Comparison of ENCODE assay signal across 8 mouse cellular contexts in genomic region chr9:57643856-57644180, GRCm38 (mm10). TPM values are rescaled to one million over a fixed set of nuclear protein-coding genes. Genes with fewer than 3 reads are reported as not detected.
A peak's percentile ranks its signal among the peaks of the same experiment; 100 is the strongest.
DNase-seq lines count a peak whose midpoint lies in the region; ATAC-seq and TF ChIP-seq lines count a peak whose summit lies in the region.

No protein-coding gene starts in this region.

- H3K9me3 ChIP-seq in embryonic facial prominence, embryonic 13.5 days = no peaks in the 10 kb centered on the region
- no peaks in the 10 kb centered on the region for H3K9me3 ChIP-seq in megakaryocyte, embryonic 14.5 days

- H3K9ac ChIP-seq in embryonic facial prominence, embryonic 13.5 days = peak overlapping the region; percentile 98

- no peak for ATAC-seq in embryonic facial prominence, embryonic 13.5 days (ENCODE audit: insufficient number of reproducible peaks, insufficient read depth, low FRiP score, low TSS enrichment, low read depth)

- peak overlapping the region; percentile 19 for H3K4me3 ChIP-seq in cerebellum, adult 2 months (replicated peaks; ENCODE audit: insufficient read depth, low read depth, low read length)
- H3K4me3 ChIP-seq in embryonic facial prominence, embryonic 13.5 days = peak overlapping the region; percentile 96
- peak overlapping the region; percentile 98 for H3K4me3 ChIP-seq in megakaryocyte, embryonic 14.5 days (replicated peaks)
- H3K4me3 ChIP-seq in thymus, adult 2 months (ENCODE audit: control insufficient read depth, insufficient read depth, low read length) = peak overlapping the region; percentile 56

- TF ChIP-seq CTCF in cerebellum, adult 2 months (IDR thresholded peaks at IDR 0.05; ENCODE audit: borderline replicate concordance, insufficient read depth, low read depth, low read length) = no peak
- TF ChIP-seq CTCF in thymus, adult 2 months (IDR thresholded peaks at IDR 0.05; ENCODE audit: borderline replicate concordance, control insufficient read depth, extremely low read depth, insufficient read depth, low read length, poor library complexity) = no peak

- H3K4me2 ChIP-seq in embryonic facial prominence, embryonic 13.5 days = peak overlapping the region; percentile 97

- DNase-seq in cerebellum, adult 2 months = no peak
- no peak for DNase-seq in cerebellum, postnatal 25 days
- DNase-seq in induced T-regulatory cell, adult 2 months (ENCODE audit: low read depth) = peak; percentile 80
- DNase-seq in thymus, adult 2 months = peak; percentile 70
- no peak for DNase-seq in retina, embryonic 14.5 days (ENCODE audit: low spot score)
- DNase-seq in gastrocnemius, postnatal 25 days = no peak

- H3K27ac ChIP-seq in cerebellum, adult 2 months (ENCODE audit: insufficient read depth, low read length) = no peak overlapping the region
- H3K27ac ChIP-seq in embryonic facial prominence, embryonic 13.5 days = no peak overlapping the region
- peak overlapping the region; percentile 87 for H3K27ac ChIP-seq in thymus, adult 2 months (ENCODE audit: control insufficient read depth, insufficient read depth, low read length)

- TF ChIP-seq POLR2A in cerebellum, adult 2 months (IDR thresholded peaks at IDR 0.05; ENCODE audit: borderline replicate concordance, insufficient read depth, low read length) = no peak
- TF ChIP-seq POLR2A in thymus, adult 2 months (IDR thresholded peaks at IDR 0.05; ENCODE audit: control insufficient read depth, extremely low read depth, insufficient read depth, low read length, poor library complexity) = no peak

- peaks cover 25% of the 10 kb centered on the region for H3K4me1 ChIP-seq in cerebellum, adult 2 months (ENCODE audit: control insufficient read depth, insufficient read depth, low read length)
- peaks cover 62% of the 10 kb centered on the region for H3K4me1 ChIP-seq in embryonic facial prominence, embryonic 13.5 days
- peaks cover 86% of the 10 kb centered on the region for H3K4me1 ChIP-seq in megakaryocyte, embryonic 14.5 days
- H3K4me1 ChIP-seq in thymus, adult 2 months (replicated peaks; ENCODE audit: control insufficient read depth, insufficient read depth, low read length) = peaks cover 73% of the 10 kb centered on the region

- peaks cover 12% of the 10 kb centered on the region for H3K36me3 ChIP-seq in embryonic facial prominence, embryonic 13.5 days
- peaks cover 34% of the 10 kb centered on the region for H3K36me3 ChIP-seq in megakaryocyte, embryonic 14.5 days (replicated peaks; ENCODE audit: low read length)
- no peaks in the 10 kb centered on the region; the same call in 1 of the 2 replicates for H3K36me3 ChIP-seq in thymus, adult 2 months (ENCODE audit: control insufficient read depth, insufficient read depth, low read length)

- no peaks in the 10 kb centered on the region for H3K27me3 ChIP-seq in cerebellum, adult 2 months (ENCODE audit: control insufficient read depth, insufficient read depth, low read length)
- no peaks in the 10 kb centered on the region for H3K27me3 ChIP-seq in embryonic facial prominence, embryonic 13.5 days
- no peaks in the 10 kb centered on the region for H3K27me3 ChIP-seq in megakaryocyte, embryonic 14.5 days (replicated peaks)
- H3K27me3 ChIP-seq in thymus, adult 2 months (ENCODE audit: control insufficient read depth, insufficient read depth, low read length) = no peaks in the 10 kb centered on the region

- 43% methylated on average over 7 of the region's 7 CpGs for WGBS in cerebellum, adult 2 months
- 39% methylated on average over 7 of the region's 7 CpGs for WGBS in embryonic facial prominence, embryonic 13.5 days
- 3% methylated on average over 7 of the region's 7 CpGs for WGBS in thymus, adult 2 months

RNA-seq across cellular contexts. Expression of gene Csk, which starts 9.6 kb away (rescaled TPM):
- 45.5 and 57.2 TPM in 2 replicates for polyA plus RNA-seq in cerebellum, adult 2 months (2012; rRNA removed)
- 32.4 and 38.0 TPM in 2 replicates for polyA plus RNA-seq in embryonic facial prominence, embryonic 13.5 days (2015; fragmentation: Nextera tagmentation; extraction: Ambion mirVana)
- polyA plus RNA-seq in megakaryocyte, embryonic 14.5 days (2012; ENCODE audit: insufficient read depth, low replicate concordance) = 400 and 436 TPM in 2 replicates
- polyA plus RNA-seq in thymus, adult 2 months (2012; rRNA removed) = 245 and 301 TPM in 2 replicates
- 10 to 100 TPM in 1 of 2 experiments, 1 to 10 TPM in 1; 8.4 to 13.0 TPM for total RNA-seq in gastrocnemius, postnatal 25 days (2021)

RNA-seq across cellular contexts. Expression of gene Lman1l, which starts 23.2 kb away (rescaled TPM):
- 0.06 TPM in 1 of 2 replicates, not detected in the other for polyA plus RNA-seq in cerebellum, adult 2 months (2012; rRNA removed)
- polyA plus RNA-seq in embryonic facial prominence, embryonic 13.5 days (2015; fragmentation: Nextera tagmentation; extraction: Ambion mirVana) = not detected in 2 replicates
- not detected in 2 replicates for polyA plus RNA-seq in megakaryocyte, embryonic 14.5 days (2012; ENCODE audit: insufficient read depth, low replicate concordance)
- 0.20 and 0.26 TPM in 2 replicates for polyA plus RNA-seq in thymus, adult 2 months (2012; rRNA removed)
- total RNA-seq in gastrocnemius, postnatal 25 days (2021) = not detected

RNA-seq across cellular contexts. Expression of gene Cplx3, which starts 37.7 kb away (rescaled TPM):
- 1.4 and 1.5 TPM in 2 replicates for polyA plus RNA-seq in cerebellum, adult 2 months (2012; rRNA removed)
- polyA plus RNA-seq in embryonic facial prominence, embryonic 13.5 days (2015; fragmentation: Nextera tagmentation; extraction: Ambion mirVana) = not detected in 2 replicates
- 1.1 TPM in 1 of 2 replicates, not detected in the other for polyA plus RNA-seq in megakaryocyte, embryonic 14.5 days (2012; ENCODE audit: insufficient read depth, low replicate concordance)
- 0.04 and 0.34 TPM in 2 replicates for polyA plus RNA-seq in thymus, adult 2 months (2012; rRNA removed)
- not detected for total RNA-seq in gastrocnemius, postnatal 25 days (2021)

RNA-seq across cellular contexts. Expression of gene Cyp1a2, which starts 39.7 kb away (rescaled TPM):
- polyA plus RNA-seq in cerebellum, adult 2 months (2012; rRNA removed) = not detected in 2 replicates
- not detected in 2 replicates for polyA plus RNA-seq in embryonic facial prominence, embryonic 13.5 days (2015; fragmentation: Nextera tagmentation; extraction: Ambion mirVana)
- not detected in 2 replicates for polyA plus RNA-seq in megakaryocyte, embryonic 14.5 days (2012; ENCODE audit: insufficient read depth, low replicate concordance)
- polyA plus RNA-seq in thymus, adult 2 months (2012; rRNA removed) = 1.1 and 2.5 TPM in 2 replicates
- total RNA-seq in gastrocnemius, postnatal 25 days (2021) = not detected

RNA-seq across cellular contexts. Expression of gene Cyp1a1, which starts 43.9 kb away (rescaled TPM):
- polyA plus RNA-seq in cerebellum, adult 2 months (2012; rRNA removed) = 0.10 and 0.11 TPM in 2 replicates
- polyA plus RNA-seq in embryonic facial prominence, embryonic 13.5 days (2015; fragmentation: Nextera tagmentation; extraction: Ambion mirVana) = not detected in 2 replicates
- polyA plus RNA-seq in megakaryocyte, embryonic 14.5 days (2012; ENCODE audit: insufficient read depth, low replicate concordance) = 1.0 TPM in 1 of 2 replicates, not detected in the other
- polyA plus RNA-seq in thymus, adult 2 months (2012; rRNA removed) = 0.15 and 0.24 TPM in 2 replicates
- total RNA-seq in gastrocnemius, postnatal 25 days (2021) = under 1 TPM; 0.21 to 0.31 TPM

Comparison
In these comparisons a context has a peak if more than half of its experiments do, and no peak if none do; other contexts are left out.
1. DNase-seq: peak in induced T-regulatory cell, adult 2 months (single experiment) and thymus, adult 2 months (single experiment); none in cerebellum, adult 2 months (0 of 2), cerebellum, postnatal 25 days (0 of 2), retina, embryonic 14.5 days (single experiment) and gastrocnemius, postnatal 25 days (single experiment).
2. H3K4me3 ChIP-seq: peak in every context shown above with its lines; median percentile 98 in megakaryocyte, embryonic 14.5 days; 96 in embryonic facial prominence, embryonic 13.5 days; 56 in thymus, adult 2 months; 19 in cerebellum, adult 2 months.